Mouse (Mus musculus) hindlimb bud, embryonic 11.5 days (tissue): ENCODE results near the gene Henmt1.

ENCODE experiments used
- DNase-seq: peaks from one replicate; pipeline ENCODE4 v3.0.0-alpha.2; 2012; ENCODE audit warnings: low read depth, low spot score; ENCODE audit errors: extremely low spot score

Gene Henmt1

DNA sequence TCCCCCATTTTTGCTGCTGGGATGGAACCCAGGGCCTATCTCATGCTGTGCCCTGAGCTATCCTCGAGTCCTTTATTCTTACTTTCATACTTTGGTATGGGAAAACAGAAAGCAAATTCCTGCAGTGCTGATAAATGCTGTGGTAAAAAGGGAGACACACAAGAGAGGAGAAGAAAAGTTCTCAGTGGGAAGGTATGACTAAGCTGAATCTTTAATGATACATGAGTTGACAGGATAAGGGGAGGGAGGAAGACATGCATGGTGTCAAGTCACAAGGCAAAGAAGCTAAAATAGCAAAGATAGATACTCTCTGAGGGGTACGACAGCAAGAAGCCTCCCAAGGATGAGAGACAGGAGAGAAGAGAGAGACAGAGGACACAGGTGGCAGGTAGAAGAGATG is 55.7 kb downstream of the Henmt1 start:
- no peak for DNase-seq

DNA sequence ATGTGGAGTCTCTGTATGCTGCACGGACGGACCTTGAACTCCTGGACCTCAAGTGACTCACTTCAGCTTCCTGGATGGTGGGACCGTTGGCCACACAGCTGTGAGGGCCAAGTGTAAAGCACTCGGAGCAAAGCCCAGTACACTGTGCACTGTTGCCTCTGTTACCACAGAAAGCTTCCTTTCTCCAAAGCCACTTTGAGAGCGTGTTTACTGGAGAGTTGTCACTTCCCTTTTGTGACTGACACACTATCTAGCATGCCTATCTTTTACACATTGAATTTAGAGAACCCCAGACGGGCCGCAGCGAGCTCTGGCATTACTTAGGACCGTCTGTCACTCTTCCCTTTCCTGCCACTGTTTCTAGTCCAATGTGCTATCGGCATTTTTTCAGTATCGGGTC is 57.6 kb downstream of the Henmt1 start:
- DNase-seq, result no peak

DNA sequence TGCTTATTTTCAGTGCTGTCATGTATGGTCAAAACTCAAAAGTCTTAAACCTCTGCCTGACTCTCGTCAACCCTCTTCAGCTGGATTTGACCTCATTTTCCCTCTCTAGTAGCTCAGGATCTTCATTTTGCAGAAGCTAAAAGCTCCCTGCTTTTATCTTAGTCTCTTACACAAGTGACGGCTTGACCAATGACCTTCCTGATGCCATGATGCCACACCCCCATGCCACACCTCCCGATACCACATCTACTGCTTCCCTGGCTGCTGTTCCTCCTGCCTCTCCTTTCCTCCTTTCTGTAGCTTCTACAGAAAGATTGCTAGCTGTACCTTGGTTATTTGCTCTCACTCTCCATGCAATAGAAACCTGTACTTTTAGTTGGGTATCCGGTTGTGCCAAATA is 58.1 kb downstream of the Henmt1 start:
- DNase-seq, result no peak

DNA sequence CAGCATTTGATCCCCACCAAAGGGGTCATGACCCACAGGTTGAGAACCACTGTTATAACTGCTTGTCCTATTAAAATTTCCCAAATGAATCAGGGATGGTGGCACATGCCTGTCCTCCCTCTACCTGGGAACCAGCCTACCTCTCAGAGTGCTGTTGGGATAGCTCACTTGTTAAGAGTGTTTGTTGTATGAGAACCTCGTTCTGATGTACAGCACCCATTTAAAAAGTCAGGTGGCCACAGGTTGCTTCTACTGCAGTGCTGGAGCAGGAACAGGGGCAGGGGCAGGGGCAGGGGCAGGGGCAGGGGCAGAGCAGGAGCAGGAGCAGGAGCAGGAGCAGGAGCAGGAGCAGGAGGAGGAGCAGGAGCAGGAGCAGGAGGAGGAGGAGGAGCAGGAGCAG is 59.5 kb downstream of the Henmt1 start:
- DNase-seq, result no peak

DNA sequence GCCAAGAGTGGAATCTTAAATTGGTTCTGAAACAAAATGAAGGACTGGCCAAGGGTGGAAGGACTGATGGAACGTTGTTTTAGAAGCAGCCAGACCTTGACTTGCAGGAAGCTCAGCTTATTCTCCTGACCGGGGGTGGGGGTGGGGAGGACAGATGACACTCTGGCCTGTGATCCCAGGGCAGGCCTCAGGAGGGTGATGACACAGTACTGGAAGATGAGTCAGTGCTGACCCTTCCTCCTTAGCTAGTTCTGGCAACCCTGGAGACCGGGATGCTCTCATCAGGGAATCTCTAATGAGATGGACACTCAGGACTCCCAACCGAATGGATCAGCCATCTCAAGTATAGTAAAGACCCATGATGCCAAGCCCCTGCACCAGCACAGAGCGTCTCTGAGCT is 66.1 kb downstream of the Henmt1 start:
- no peak for DNase-seq

DNA sequence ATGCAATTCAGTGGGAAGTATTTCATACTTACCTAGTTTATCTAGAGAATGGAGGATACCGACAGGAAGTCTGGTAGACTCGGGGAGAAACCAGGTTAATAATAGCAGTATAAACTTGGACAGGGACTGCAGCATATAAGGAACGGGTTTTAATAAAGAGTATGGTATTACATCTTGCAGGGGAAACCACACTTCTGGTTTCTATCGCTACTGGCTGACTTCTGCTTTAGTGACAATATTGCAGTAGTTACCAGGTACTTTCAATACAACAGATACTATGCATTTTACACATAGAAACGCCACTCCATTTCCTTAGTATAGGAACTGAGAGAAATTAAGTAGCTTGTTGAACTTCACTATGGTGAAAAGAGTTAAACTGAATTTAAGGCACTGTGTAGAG is 68.5 kb downstream of the Henmt1 start:
- DNase-seq, result no peak
